Mouse (Mus musculus): Measurements from ENCODE around the gene C9orf72.

- TF ChIP-seq CTCF (conservative IDR thresholded peaks at IDR 0.05; ENCODE audit: low read length) (no peak), POU5F1 (IDR thresholded peaks at IDR 0.05; ENCODE audit: borderline replicate concordance, low read length) (no peak), NANOG (IDR thresholded peaks at IDR 0.05; ENCODE audit: borderline replicate concordance, low read length) (no peak)
Observed at GRCm38 (mm10) chr4:35225141-35225733, 738 bp downstream of the C9orf72 start.

All from E14TG2a.4 (cell line).